Mouse (Mus musculus) embryonic fibroblast, embryonic 13.5 days (primary cell): Measurements from ENCODE around the gene Tor3a.

Experiments
- CTCF ChIP-seq: IDR thresholded peaks from 2 replicates; pipeline ENCODE4 v1.5.1; 2011; ENCODE audit warnings: mild to moderate bottlenecking, control low read depth, low read length, moderate library complexity, borderline replicate concordance; ENCODE audit not compliant: insufficient read depth
- POLR2A ChIP-seq: IDR thresholded peaks from 2 replicates; pipeline ENCODE4 v1.6.1; 2011; ENCODE audit warnings: low read depth, mild to moderate bottlenecking, control low read depth, low read length, moderate library complexity

- TF ChIP-seq POLR2A (peak; percentile 63), CTCF (no peak)
These were observed 45.0 kb upstream of the Tor3a start, which contains the start of gene Fam20b for GRCm38 (mm10) chr1:156718950-156719805.
